28 mouse cellular contexts compared by ENCODE assay signal in the genomic region with DNA sequence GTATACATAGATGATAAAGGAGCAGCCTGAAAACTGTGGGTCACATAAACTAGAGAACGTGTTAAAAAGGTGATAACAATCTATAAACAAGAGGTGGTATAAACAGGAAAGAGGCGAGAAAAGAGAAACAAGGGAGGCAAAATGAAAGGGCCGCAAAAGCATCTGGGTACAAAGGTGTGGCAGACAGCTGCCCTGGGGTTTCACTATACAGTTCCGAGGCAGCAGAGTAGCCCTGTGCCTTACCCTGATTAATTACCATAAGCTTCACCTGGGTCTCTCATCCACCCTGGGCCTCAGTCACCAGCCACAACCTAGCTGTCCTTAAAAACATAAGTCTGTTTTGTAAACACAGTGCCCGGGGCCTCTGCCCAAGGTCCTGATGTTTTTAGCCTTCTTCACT. TPM values are rescaled to one million over a fixed set of nuclear protein-coding genes. Genes with fewer than 3 reads are reported as not detected.
DNase-seq lines count a peak whose midpoint lies in the region; ATAC-seq lines count a peak whose summit lies in the region.
"Had no signal": no experiment of that assay in that cellular context is flagged by ENCODE, and none has a peak within 500 bp of the region (broad histone marks: within the 10 kb centered on the region; RNA-seq: fewer than 3 reads in every experiment).

No protein-coding gene starts in this region.

- no peak overlapping the region for H3K4me2 ChIP-seq in heart, embryonic 16.5 days (ENCODE audit: low read depth, low read length)
- H3K4me2 ChIP-seq: embryonic facial prominence, embryonic 13.5 days; forebrain, embryonic 12.5 days; heart, embryonic 12.5 days; hindbrain, embryonic 14.5 days; intestine, embryonic 15.5 days; limb, embryonic 12.5 days; liver, embryonic 13.5 days; neural tube, embryonic 13.5 days had no signal

- peak overlapping the region; percentile 7; the same call in 1 of the 2 replicates for H3K27ac ChIP-seq in heart, embryonic 16.5 days (ENCODE audit: low read length)
- H3K27ac ChIP-seq: embryonic facial prominence, embryonic 13.5 days; forebrain, embryonic 12.5 days; hindbrain, embryonic 14.5 days; intestine, embryonic 15.5 days; limb, embryonic 12.5 days; liver, embryonic 13.5 days; neural tube, embryonic 13.5 days had no signal

- no peak for DNase-seq in heart, postnatal 25 days (ENCODE audit: low spot score)
- DNase-seq in CD8-positive naive resting alpha-beta T cell, adult 2 months (ENCODE audit: low read depth in 2 of 2, low spot score in 2 of 2): peak; percentile 15 to 34
- peak; percentile 65 for DNase-seq in naive thymus-derived CD4-positive, alpha-beta T cell, adult 2 months (ENCODE audit: low read depth)
- DNase-seq in thymus, postnatal 25 days: peak; percentile 47
- DNase-seq in kidney, postnatal 14 days: no peak
- no peak for DNase-seq in adrenal gland, postnatal 10 days
- DNase-seq in left cerebral cortex, adult 8-10 months (ENCODE audit: low spot score in 2 of 2): no peak
- DNase-seq: cerebellum, adult 2 months; cerebellum, postnatal 36 days; heart, postnatal 36 days; kidney, adult 8-10 months; kidney, postnatal 10 days; layer of hippocampus, postnatal 36 days; liver, embryonic 13.5 days; lung, adult 2 months; lung, postnatal 14 days; midbrain, embryonic 14.5 days; retina, postnatal 1 day had no signal

- no peak overlapping the region for H3K4me3 ChIP-seq in heart, embryonic 16.5 days (ENCODE audit: low read length)
- H3K4me3 ChIP-seq: embryonic facial prominence, embryonic 13.5 days; erythroblast, embryonic 14.5 days; forebrain, embryonic 12.5 days; heart, embryonic 12.5 days; intestine, embryonic 15.5 days; limb, embryonic 12.5 days; liver, embryonic 13.5 days; neural tube, embryonic 13.5 days had no signal

- no peaks in the 10 kb centered on the region for H3K9me3 ChIP-seq in heart, embryonic 16.5 days (replicated peaks; ENCODE audit: control insufficient read depth, low read length)
- H3K9me3 ChIP-seq: embryonic facial prominence, embryonic 13.5 days; forebrain, embryonic 12.5 days; heart, embryonic 12.5 days; intestine, embryonic 15.5 days; limb, embryonic 12.5 days; liver, embryonic 13.5 days; neural tube, embryonic 13.5 days had no signal

- 0 out of 2 replicates have a peak, but pooled peaks cover 4% of the 10 kb centered on the region for H3K4me1 ChIP-seq in heart, embryonic 16.5 days (ENCODE audit: control insufficient read depth, insufficient read depth, low read length)
- H3K4me1 ChIP-seq: embryonic facial prominence, embryonic 13.5 days; forebrain, embryonic 12.5 days; intestine, embryonic 15.5 days; limb, embryonic 12.5 days; liver, embryonic 13.5 days; neural tube, embryonic 13.5 days had no signal

- ATAC-seq in heart, embryonic 16.5 days (replicated peaks; ENCODE audit: extremely low read depth, insufficient read depth, low FRiP score): no peak
- ATAC-seq: intestine, embryonic 15.5 days had no signal

- no peak overlapping the region for H3K9ac ChIP-seq in heart, embryonic 16.5 days (ENCODE audit: low read length)
- H3K9ac ChIP-seq: embryonic facial prominence, embryonic 13.5 days; forebrain, embryonic 12.5 days; heart, embryonic 12.5 days; hindbrain, embryonic 14.5 days; intestine, embryonic 15.5 days; limb, embryonic 12.5 days; liver, embryonic 13.5 days; neural tube, embryonic 13.5 days had no signal

- no peaks in the 10 kb centered on the region for H3K27me3 ChIP-seq in heart, embryonic 16.5 days (ENCODE audit: control insufficient read depth, insufficient read depth, low read length)
- H3K27me3 ChIP-seq: embryonic facial prominence, embryonic 13.5 days; forebrain, embryonic 12.5 days; heart, embryonic 12.5 days; intestine, embryonic 15.5 days; limb, embryonic 12.5 days; liver, embryonic 13.5 days; megakaryocyte, embryonic 14.5 days; neural tube, embryonic 13.5 days had no signal

- H3K36me3 ChIP-seq in heart, embryonic 16.5 days (ENCODE audit: control insufficient read depth, insufficient read depth): no peaks in the 10 kb centered on the region
- H3K36me3 ChIP-seq: embryonic facial prominence, embryonic 13.5 days; forebrain, embryonic 12.5 days; heart, embryonic 12.5 days; intestine, embryonic 15.5 days; limb, embryonic 12.5 days; liver, embryonic 13.5 days; neural tube, embryonic 13.5 days had no signal

- intact Hi-C loops in heart, postnatal 25 days (cut with DNase I): no loop called here

- WGBS in heart, embryonic 16.5 days: 53% methylated on average over 5 of the region's 5 CpGs

RNA-seq across cellular contexts. Expression of gene Sp100, which starts 36.9 kb away (rescaled TPM):
- polyA plus RNA-seq in heart, embryonic 16.5 days (2015; fragmentation: Nextera tagmentation; extraction: Ambion mirVana): 4.8 and 9.9 TPM in 2 replicates
- total RNA-seq in heart, postnatal 25 days (2021): 10 to 100 TPM; 17.9 to 20.2 TPM
- total RNA-seq in adrenal gland, postnatal 10 days (2021): 10 to 100 TPM; 13.8 to 19.8 TPM
- 1 to 10 TPM; 2.9 to 4.3 (median 3.8) TPM for total RNA-seq in left cerebral cortex, adult 8-10 months (2022)

Comparison
In these comparisons a context has a peak if more than half of its experiments do, and no peak if none do; other contexts are left out.
1. DNase-seq: peak in CD8-positive naive resting alpha-beta T cell, adult 2 months (2 of 2), naive thymus-derived CD4-positive, alpha-beta T cell, adult 2 months (single experiment) and thymus, postnatal 25 days (single experiment); none in heart, postnatal 25 days (single experiment), kidney, postnatal 14 days (single experiment), adrenal gland, postnatal 10 days (single experiment) and left cerebral cortex, adult 8-10 months (0 of 2).